Mouse (Mus musculus) ovary, adult 2 months (tissue): ENCODE measurements around the gene Mybbp1a. TPM values are rescaled to one million over a fixed set of nuclear protein-coding genes. Genes with fewer than 3 reads are reported as not detected.

Experiments
- polyA plus RNA-seq: library from polyadenylated mRNA; depleted of rRNA; stranded (reverse); fragments of >200 nt; gene quantifications from 2 replicates; pipeline ENCODE4 v1.2.3, GENCODE M21; 2012; rRNA removed

The Mybbp1a gene
- polyA plus RNA-seq, result 86.4 and 93.0 TPM in 2 replicates

DNA sequence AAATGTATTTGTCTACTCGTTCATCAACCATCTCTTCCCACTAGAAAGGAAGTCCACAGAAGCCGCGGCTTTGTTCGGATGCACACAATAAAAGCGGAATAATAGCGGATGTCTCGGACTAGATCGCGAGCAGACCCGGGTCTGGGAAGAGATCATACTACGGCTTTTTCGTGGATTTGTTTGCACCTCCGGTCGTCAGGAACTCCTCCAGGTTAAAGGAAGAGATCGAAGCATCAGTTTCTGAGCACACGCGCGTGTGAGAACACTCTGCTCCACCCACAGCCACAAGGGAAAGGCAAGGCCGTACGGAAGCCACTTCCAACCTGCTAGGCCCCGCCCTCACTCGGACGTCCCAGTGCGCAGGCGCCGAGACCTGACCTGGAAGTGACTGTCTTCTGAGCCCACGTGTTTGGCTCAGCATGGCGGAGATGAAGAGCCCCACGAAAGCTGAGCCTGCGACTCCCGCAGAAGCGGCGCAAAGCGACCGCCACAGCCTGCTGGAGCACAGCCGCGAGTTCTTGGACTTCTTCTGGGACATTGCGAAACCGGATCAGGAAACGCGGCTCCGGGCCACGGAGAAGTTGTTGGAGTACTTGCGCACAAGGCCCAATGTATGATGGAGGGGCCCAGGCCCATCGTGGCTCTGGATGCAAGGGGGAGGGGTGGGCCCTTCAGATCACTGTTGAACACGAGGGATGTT, at the start of gene Mybbp1a:
Gene Mybbp1a (plus strand): TSS at position 391 of the 700 bp plus-strand sequence.

DNA sequence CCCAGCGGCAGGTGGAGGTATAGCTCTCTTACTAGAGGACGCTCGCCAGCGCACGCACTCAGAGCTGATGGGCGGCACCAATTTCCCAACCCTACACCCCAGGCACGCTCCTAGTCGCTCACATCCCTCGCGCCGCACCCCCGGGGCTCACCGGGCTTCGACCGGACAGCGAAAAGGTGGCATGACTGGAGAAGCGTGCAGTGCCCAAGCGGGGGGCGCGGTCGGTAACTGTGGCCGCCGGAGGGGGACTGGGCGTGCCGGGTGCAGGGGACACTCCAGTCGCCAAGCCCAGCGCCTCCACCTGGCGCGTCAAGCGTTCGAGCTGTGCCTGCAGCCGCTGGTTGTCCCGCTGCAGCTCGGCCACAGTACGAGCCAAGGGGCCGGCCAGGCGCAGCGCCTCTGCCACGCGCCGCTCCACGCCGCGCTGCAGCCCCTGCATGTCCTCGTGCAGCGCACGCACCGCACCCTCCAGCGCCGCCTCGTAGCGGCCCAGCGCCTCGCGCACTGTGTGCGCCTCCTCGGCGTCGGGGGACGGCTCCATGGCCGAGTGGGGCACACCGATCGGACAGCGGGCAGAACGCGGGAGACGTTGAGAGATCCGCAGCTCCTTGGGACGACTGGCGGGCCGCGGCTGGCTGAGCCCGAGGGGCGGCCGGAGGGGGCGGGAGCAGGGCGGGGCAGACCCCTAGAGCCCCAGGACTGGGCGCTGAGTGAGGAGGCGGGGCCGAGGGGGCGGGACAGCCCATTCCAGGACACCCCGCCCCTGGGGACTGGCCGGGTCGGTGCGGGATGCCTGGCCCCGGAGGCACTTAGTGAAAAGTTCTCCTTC, 29.8 kb upstream of the Mybbp1a start, which contains the start of gene Smtnl2:
Gene Smtnl2 (minus strand): TSS at position 621 of the 829 bp plus-strand sequence.

GRCm38 (mm10) chr11:72434963-72435693, 6.0 kb upstream of the Mybbp1a start, which contains the start of gene Ggt6:
TSS of gene Ggt6 (plus strand) at chr11:72435526.

GRCm38 (mm10) chr11:72489881-72490301, 48.7 kb downstream of the Mybbp1a start, which contains the start of gene Spns2:
TSS of gene Spns2 (minus strand) at chr11:72489904.

Other genes starting within 250 kb of the Mybbp1a start
- 0.33 and 0.44 TPM in 2 replicates for gene Gm43951, start 234.5 kb upstream of the Mybbp1a start, polyA plus RNA-seq
- 7.6 and 8.4 TPM in 2 replicates for gene 4933427D14Rik, start 233.9 kb upstream of the Mybbp1a start, polyA plus RNA-seq
- 29.3 and 41.0 TPM in 2 replicates for gene Txndc17, start 233.8 kb upstream of the Mybbp1a start, polyA plus RNA-seq
- 7.7 and 8.2 TPM in 2 replicates for gene Med31, start 225.8 kb upstream of the Mybbp1a start, polyA plus RNA-seq
- gene Slc13a5, start 174.1 kb upstream of the Mybbp1a start, polyA plus RNA-seq, result 0.75 and 0.92 TPM in 2 replicates
- 23.4 and 28.6 TPM in 2 replicates for gene Xaf1, start 139.7 kb upstream of the Mybbp1a start, polyA plus RNA-seq
- gene Fbxo39, start 126.9 kb upstream of the Mybbp1a start, polyA plus RNA-seq, result 0.17 TPM in 1 of 2 replicates, not detected in the other
- 3.8 and 4.7 TPM in 2 replicates for gene Tekt1, start 78.9 kb upstream of the Mybbp1a start, polyA plus RNA-seq
- 17.1 and 28.2 TPM in 2 replicates for gene Smtnl2, start 29.6 kb upstream of the Mybbp1a start, polyA plus RNA-seq
- 2.2 and 2.9 TPM in 2 replicates for gene Ggt6, start 5.8 kb upstream of the Mybbp1a start, polyA plus RNA-seq
- 53.3 and 53.4 TPM in 2 replicates for gene Spns2, start 48.5 kb downstream of the Mybbp1a start, polyA plus RNA-seq
- 1.4 TPM in 2 replicates for gene Spns3, start 109.2 kb downstream of the Mybbp1a start, polyA plus RNA-seq
- 9.4 and 15.2 TPM in 2 replicates for gene Ube2g1, start 165.9 kb downstream of the Mybbp1a start, polyA plus RNA-seq
- gene Ankfy1, start 248.7 kb downstream of the Mybbp1a start, polyA plus RNA-seq, result 27.6 and 32.0 TPM in 2 replicates